Mouse (Mus musculus) embryonic fibroblast, embryonic 13.5 days (primary cell): Measurements from ENCODE around the gene Artn.

Experiments
- CTCF ChIP-seq: IDR thresholded peaks from 2 replicates; pipeline ENCODE4 v1.5.1; 2011; ENCODE audit warnings: mild to moderate bottlenecking, control low read depth, low read length, moderate library complexity, borderline replicate concordance; ENCODE audit not compliant: insufficient read depth
- POLR2A ChIP-seq: IDR thresholded peaks from 2 replicates; pipeline ENCODE4 v1.6.1; 2011; ENCODE audit warnings: low read depth, mild to moderate bottlenecking, control low read depth, low read length, moderate library complexity

GRCm38 (mm10) chr4:117887920-117888319 is 41.6 kb downstream of the Artn start:
- TF ChIP-seq CTCF: no peak
- TF ChIP-seq POLR2A: 0 out of 2 replicates have a peak, but pooled peaks have one; percentile 16
